Mouse (Mus musculus): ENCODE measurements around the gene Rab22a.
"Not testable (repeated sequence)": the region's sequence is repeated elsewhere in the genome, so short reads cannot be mapped to it uniquely, and the experiment has no call there.

The Rab22a gene

GRCm38 (mm10) chr2:173714620-173715218 lies 55.2 kb downstream of the Rab22a start:
- in situ Hi-C loops (cut with MboI, MseI), result no loop called here

- in situ Hi-C loops (cut with MboI, MseI), result no loop called here
These were observed 57.4 kb downstream of the Rab22a start for GRCm38 (mm10) chr2:173716966-173717365.

GRCm38 (mm10) chr2:173719115-173719514 lies 59.6 kb downstream of the Rab22a start, which contains the start of gene 1700010B08Rik:
1700010B08Rik (plus strand) TSS chr2:173719415.
- in situ Hi-C loops (cut with MboI, MseI), result not testable (repeated sequence)

- in situ Hi-C loops (cut with MboI, MseI), result no loop called here
These were observed 62.8 kb downstream of the Rab22a start for GRCm38 (mm10) chr2:173722251-173722857.

- in situ Hi-C loops (cut with MboI, MseI), result no loop called here
These were observed 64.8 kb downstream of the Rab22a start for GRCm38 (mm10) chr2:173724382-173724781.

- in situ Hi-C loops (cut with MboI, MseI), result loop anchor here (5.0 kb wide), 1 partner anchor 43 kb away; no protein-coding TSS in a partner anchor
These were observed 65.6 kb downstream of the Rab22a start for GRCm38 (mm10) chr2:173724940-173725807.

GRCm38 (mm10) chr2:173725819-173726218 lies 66.3 kb downstream of the Rab22a start:
- in situ Hi-C loops (cut with MboI, MseI), result loop anchor here (5.0 kb wide), 1 partner anchor 44 kb away; no protein-coding TSS in a partner anchor

- in situ Hi-C loops (cut with MboI, MseI), result no loop called here
These were observed 70.9 kb downstream of the Rab22a start for GRCm38 (mm10) chr2:173730444-173730966.

- in situ Hi-C loops (cut with MboI, MseI), result no loop called here
These were observed 74.9 kb downstream of the Rab22a start for GRCm38 (mm10) chr2:173734426-173734825.

- in situ Hi-C loops (cut with MboI, MseI), result no loop called here
These were observed 77.8 kb downstream of the Rab22a start, which contains the start of gene Vapb for GRCm38 (mm10) chr2:173737222-173737989. Vapb (plus strand) TSS chr2:173737511.

GRCm38 (mm10) chr2:173738232-173738631 lies 78.7 kb downstream of the Rab22a start:
- in situ Hi-C loops (cut with MboI, MseI), result no loop called here

- in situ Hi-C loops (cut with MboI, MseI), result no loop called here
These were observed 79.5 kb downstream of the Rab22a start for GRCm38 (mm10) chr2:173739107-173739506.

- in situ Hi-C loops (cut with MboI, MseI), result no loop called here
These were observed 82.5 kb downstream of the Rab22a start for GRCm38 (mm10) chr2:173742090-173742489.

GRCm38 (mm10) chr2:173742744-173743143 lies 83.2 kb downstream of the Rab22a start:
- in situ Hi-C loops (cut with MboI, MseI), result no loop called here

- in situ Hi-C loops (cut with MboI, MseI), result no loop called here
These were observed 84.7 kb downstream of the Rab22a start for GRCm38 (mm10) chr2:173744070-173744815.

GRCm38 (mm10) chr2:173748961-173749659 lies 89.5 kb downstream of the Rab22a start:
- in situ Hi-C loops (cut with MboI, MseI), result no loop called here

GRCm38 (mm10) chr2:173755433-173756144 lies 96.0 kb downstream of the Rab22a start:
- in situ Hi-C loops (cut with MboI, MseI), result no loop called here

All from regulatory T cell (primary cell).